Mouse (Mus musculus): ENCODE results near the gene Bpifb6.
A peak's percentile ranks its signal among the peaks of the same experiment; 100 is the strongest.

Gene Bpifb6

GRCm38 (mm10) chr2:153900088-153900487 is at the start of gene Bpifb6:
Bpifb6 (plus strand) TSS chr2:153900388.
- DNase-seq (ENCODE audit: low spot score) = no peak

DNA sequence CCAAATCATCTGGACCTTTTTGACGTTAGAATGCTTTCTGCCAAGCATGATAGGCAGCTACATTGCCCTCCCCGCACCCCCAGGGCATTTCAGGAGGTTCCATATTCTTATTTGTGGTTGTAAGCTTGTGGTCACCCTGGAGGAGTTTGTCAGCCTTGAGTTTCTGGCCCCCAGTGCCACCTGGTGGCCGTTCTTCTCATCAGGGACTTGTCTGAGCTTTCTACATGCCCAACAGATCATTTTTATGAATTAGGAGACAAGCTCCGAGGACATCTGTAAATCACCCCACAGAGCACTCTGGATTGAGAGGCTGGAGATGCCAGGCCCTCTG is 49.2 kb upstream of the Bpifb6 start:
- DNase-seq (ENCODE audit: low spot score) = peak; percentile 6

DNA sequence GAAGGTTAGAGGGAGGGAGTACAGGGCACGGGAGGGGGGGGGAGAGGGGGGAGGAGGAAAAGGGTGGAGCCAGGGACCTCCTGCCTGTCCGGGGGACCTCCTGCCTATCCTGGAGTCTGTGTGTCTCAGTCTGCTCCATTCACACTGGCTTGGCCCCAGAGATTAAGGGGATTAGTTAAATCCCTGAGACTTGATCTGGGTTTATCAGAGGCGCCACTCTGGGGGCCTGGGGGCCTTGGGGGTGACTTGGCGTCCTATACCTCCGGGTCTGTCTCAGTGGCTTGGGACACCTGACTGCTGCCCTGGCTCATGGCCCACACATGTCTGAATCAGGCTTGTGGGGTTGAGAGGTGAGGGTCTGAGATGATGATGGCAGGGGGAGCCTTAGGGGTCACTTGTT is 46.6 kb upstream of the Bpifb6 start:
- no peak for DNase-seq (ENCODE audit: low spot score)

GRCm38 (mm10) chr2:153859581-153859980 is 40.6 kb upstream of the Bpifb6 start:
- DNase-seq (ENCODE audit: low spot score) = no peak

- DNase-seq (ENCODE audit: low spot score) = no peak
Measured at GRCm38 (mm10) chr2:153860315-153860714, 39.9 kb upstream of the Bpifb6 start.

DNA sequence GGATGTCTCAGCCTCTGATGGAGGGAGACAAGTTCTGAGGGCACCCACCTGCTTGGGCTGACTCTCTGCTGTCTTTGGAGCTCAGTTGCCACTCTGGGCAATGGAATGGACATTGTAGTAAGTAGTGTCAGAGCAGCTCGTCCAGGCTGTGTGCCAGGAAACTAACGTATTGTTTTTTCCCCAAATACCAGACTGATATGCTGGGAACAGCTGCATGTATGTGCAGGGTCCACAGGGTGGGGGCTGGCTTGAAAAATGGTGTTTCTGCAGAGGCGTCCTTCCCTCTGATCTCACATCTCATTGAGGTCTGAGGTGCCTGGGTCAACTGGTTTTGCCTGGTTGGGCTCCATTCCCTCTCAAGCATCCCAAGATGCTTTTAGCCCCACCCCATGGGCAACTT is 39.5 kb upstream of the Bpifb6 start:
- no peak for DNase-seq (ENCODE audit: low spot score)

GRCm38 (mm10) chr2:153861960-153862359 is 38.2 kb upstream of the Bpifb6 start:
- DNase-seq (ENCODE audit: low spot score) = no peak

DNA sequence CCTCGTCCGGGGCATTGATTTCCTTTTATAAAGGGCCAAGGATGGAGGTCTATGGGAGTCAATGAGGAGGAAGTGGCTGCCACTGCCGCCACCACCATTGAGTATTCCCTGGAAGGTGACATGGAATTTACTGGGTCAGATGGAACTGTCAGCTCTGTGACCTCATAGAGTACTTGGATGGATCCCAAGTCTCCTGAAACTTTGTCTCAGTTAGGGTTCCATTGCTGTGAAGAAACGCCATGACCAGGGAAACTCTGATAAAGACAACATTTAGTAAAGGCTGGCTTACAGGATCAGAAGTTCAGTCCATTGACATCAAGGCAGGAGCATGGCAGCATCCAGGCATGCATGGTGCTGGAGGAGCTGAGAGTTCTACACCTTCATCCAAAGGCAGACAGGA is 29.2 kb upstream of the Bpifb6 start, which contains the start of gene Sun5:
Gene Sun5 (minus strand): TSS at position 101 of the 400 bp plus-strand sequence.
- DNase-seq (ENCODE audit: low spot score) = no peak

- DNase-seq (ENCODE audit: low spot score) = no peak
Measured at GRCm38 (mm10) chr2:153874745-153875144, 25.4 kb upstream of the Bpifb6 start, which contains the start of gene Bpifb2. Bpifb2 (plus strand) TSS chr2:153875045.

DNA sequence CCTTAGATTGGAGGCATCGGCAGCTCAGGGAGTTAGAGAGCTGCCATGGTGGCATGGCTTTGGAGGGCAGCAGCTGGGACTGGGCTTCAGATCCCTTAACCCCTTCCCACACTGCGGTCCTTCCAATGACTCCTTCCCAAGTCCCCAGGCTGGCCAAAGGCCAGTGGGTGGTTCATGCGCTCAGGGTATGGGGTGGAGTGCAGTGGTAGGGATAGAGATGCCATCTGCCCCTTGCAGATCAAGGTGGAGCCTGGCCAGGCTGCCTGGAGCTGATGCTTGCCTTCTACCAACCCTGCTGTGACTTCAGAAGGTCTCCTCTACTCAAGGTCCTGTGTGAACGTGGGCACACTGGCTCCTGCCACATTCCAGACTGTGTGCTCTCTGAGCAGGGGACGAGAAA is 1.1 kb upstream of the Bpifb6 start:
- no peak for DNase-seq (ENCODE audit: low spot score)

GRCm38 (mm10) chr2:153902726-153903125 is 2.5 kb downstream of the Bpifb6 start:
- DNase-seq (ENCODE audit: low spot score) = no peak

DNA sequence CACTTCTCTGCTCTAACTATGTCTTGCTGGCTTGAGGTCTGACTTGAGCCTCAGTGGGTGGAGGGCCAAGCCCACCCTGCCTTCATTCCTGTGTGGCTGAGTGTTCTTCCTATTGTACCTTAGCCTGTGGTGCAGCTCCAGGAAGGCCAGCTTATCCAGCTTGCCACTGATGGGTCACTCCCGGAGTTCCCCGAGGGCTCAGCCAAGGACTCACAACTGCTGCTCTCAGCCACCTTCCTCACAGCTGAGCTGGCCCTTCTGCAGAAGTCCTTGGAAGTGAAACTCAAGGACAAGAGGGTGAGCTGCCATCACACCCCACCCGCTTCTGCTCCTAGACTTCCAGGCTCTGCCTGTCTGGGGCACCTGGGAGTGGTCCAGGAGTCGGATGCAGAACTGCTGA is 6.4 kb downstream of the Bpifb6 start:
- no peak for DNase-seq (ENCODE audit: low spot score)

- DNase-seq (ENCODE audit: low spot score) = no peak
Measured at GRCm38 (mm10) chr2:153914151-153914550, 14.0 kb downstream of the Bpifb6 start.

GRCm38 (mm10) chr2:153917930-153918329 is 17.7 kb downstream of the Bpifb6 start, which contains the start of gene Bpifb3:
Bpifb3 (plus strand) TSS chr2:153918230.
- DNase-seq (ENCODE audit: low spot score) = no peak

- DNase-seq (ENCODE audit: low spot score) = no peak
Measured at GRCm38 (mm10) chr2:153921246-153921645, 21.1 kb downstream of the Bpifb6 start.

DNA sequence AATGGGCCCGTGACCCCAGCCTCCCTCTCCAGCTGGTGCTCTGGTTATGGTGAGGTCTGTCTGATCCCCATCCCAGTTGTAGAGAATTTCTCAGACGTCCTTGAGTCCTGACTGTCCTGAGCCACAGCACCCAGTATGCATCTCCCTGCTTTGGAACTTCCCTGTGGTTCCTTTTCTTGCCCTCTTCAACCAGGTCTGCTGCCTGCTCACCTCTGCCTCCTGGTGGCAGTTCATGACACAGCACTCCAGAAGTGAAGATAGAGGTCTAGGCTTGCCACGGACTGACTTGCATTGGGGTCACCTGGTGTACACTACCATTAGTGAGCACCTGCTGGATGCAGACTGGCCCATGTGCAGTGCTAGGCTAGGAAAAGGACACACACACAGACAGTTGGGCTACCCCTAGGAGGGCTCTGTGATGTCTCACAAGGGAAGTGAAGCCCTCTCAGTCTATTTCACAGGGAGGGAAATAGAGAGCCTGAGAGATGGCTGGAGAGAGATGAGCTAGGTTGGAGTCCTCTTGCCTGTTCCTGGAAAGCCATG is 29.8 kb downstream of the Bpifb6 start:
- DNase-seq (ENCODE audit: low spot score) = no peak

DNA sequence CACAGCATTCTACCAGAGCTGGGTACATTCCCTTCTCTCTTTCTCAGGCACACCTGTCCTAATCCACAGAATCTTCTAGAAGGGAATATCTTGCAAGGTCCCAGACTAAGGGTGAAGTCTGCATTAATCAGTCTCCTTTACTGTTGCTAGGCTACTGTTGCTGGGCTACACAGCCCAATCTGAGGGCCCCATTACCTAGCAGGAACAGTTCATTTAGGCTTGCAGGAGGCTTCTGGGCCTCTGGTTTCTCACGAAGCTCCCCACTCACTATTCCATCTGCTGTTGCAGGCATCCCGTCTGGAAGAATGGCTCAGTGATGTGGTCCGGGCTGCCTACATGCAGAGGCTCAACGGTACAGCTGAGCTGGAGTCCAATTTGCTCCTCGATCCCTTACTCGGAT is 30.9 kb downstream of the Bpifb6 start:
- DNase-seq (ENCODE audit: low spot score) = no peak

DNA sequence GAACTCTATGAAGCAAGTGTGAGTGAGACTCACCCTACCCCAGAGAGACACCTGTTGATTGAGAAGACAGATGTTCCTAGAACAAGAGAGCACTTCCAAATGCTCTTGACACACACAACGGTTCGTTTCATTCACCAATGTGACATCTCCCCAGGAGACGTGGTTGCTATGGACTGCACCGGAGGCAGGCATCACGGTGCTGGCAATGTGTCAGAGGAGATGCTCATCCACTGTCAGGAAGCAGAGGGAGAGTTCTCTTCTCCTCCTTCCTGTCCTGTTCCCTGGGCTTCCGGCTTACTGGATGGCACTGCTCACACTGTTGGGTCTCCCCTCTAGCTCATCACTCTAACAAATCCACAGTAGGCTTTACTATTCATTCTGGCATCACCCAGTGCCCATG is 33.1 kb downstream of the Bpifb6 start:
- DNase-seq (ENCODE audit: low spot score) = no peak

DNA sequence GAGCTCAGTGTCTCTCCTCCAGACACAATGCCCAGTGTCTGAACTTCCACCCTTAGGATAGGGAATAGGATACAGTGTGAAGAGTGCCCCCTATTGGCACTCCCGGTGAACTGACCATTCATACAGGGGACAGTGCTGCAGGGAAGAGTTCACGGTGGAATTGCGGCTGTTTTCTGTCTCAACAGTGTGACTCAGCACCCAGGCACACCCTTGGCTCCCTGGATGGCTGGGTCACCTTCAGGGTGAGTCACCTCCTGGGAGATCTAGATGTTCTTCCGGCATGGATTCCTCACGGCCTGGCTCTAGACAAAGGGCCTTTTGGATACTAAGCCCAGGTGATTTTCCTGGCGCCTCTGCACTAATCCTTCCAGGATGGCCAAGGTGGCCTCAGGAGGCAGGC is 35.2 kb downstream of the Bpifb6 start:
- DNase-seq (ENCODE audit: low spot score) = no peak

DNA sequence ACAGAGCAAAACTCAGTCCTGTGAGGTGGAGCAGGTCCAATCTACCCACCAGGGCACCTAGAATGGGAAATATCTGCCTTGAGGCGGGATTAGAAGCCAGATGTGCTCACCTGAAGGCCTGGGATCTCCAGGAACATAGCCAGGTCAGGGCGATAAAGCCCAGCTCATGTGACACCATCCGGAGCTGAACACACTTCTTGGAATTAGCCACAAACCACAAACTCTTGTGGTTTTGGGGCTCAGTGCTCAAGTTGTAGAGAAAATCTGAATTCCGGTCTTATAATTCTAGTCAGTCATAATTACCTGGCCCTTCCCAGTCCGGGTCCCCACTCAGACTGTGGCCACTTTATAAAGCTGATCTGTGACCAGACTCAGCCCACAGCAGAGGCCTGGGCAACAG is 37.7 kb downstream of the Bpifb6 start, which contains the start of gene Bpifb4:
Gene Bpifb4 (plus strand): TSS at position 370 of the 400 bp plus-strand sequence.
- DNase-seq (ENCODE audit: low spot score) = no peak

- peak; percentile 12 for DNase-seq (ENCODE audit: low spot score)
Measured at GRCm38 (mm10) chr2:153943537-153943936, 43.3 kb downstream of the Bpifb6 start.

DNA sequence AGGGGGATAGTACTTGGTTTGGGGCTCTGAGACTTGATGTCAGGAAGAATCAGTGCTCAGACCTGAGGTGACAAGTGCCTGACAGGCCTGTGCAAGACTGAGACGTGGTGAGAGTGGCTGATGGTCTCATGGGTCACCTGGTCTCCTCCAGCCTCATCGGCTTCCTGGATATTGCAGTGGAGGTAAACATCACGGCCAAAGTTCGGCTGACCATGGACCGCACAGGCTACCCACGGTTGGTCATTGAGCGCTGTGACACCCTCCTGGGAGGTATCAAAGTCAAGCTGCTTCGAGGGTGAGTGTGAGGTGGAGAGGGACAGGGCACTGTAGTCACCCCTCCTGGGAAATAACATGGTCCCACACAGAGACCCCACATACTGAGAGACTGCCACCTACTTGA is 44.4 kb downstream of the Bpifb6 start:
- no peak for DNase-seq (ENCODE audit: low spot score)

DNA sequence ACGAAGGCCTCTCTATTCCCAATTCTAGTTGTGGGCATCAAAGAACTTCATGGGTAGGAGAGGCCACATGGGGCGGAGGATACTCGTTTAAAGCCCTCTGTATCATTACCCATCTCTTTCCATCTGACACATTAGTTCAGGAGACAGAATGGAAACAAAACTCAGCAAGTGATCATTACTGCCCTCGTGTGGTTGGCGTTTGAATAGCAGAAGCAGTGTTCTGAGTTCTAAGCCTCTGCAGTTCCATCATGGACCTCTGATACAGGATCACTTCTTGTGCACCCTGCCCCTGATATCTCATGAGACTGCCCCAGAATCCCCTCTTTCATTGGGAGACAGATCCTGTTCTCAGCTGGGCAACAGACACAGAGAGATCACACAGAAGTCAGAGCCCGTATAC is 52.7 kb downstream of the Bpifb6 start:
- peak; percentile 41 for DNase-seq (ENCODE audit: low spot score)

DNA sequence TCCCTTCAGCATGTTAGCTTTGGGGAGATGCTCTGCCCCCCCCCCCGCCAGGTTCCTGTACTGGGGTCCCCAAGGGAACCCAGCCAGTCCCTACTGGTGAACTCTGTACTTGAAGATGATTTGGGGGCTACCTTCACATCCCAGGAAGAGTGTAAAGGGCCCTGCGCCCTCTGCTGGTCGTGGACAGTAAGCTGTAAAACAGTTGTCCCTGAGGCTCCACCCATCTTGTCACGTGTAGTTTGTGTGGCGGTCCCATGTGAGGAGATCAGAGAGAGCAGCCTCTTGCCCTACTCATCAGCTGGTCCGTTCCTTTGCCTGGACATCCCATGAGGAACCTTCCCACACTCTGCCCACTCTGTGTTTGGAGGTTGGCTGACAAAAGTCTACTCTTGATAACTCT is 53.6 kb downstream of the Bpifb6 start:
- DNase-seq (ENCODE audit: low spot score) = peak; percentile 28
